Mouse (Mus musculus): Measurements from ENCODE around the gene Pkp4.

DNA sequence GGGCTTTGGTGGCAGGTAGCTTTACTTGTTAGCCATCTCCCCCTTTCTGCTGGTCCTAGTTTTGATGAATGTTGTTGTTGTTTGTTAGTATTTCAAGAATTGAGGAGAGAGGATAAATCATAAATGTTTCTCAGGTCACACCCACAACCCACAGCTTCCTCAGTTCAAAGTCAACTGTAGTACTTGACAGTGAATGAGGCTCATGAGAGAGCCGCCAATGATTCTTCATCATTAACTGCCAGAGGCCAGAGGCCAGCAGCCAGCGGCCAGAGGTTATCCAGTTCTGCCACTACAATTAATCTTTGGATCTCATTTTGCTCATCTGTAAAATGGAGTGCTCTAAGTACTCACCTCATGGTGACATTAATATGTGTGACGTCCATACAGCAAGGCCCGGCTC is 6.3 kb downstream of the Pkp4 start:
- TF ChIP-seq POLR2A (IDR thresholded peaks at IDR 0.05; ENCODE audit: extremely low read depth, insufficient read depth, low read length): no peak
- TF ChIP-seq CTCF (IDR thresholded peaks at IDR 0.05; ENCODE audit: low read depth, low read length): no peak

Data from liver, adult 2 months (tissue).